Mouse (Mus musculus): ENCODE results near the gene Rbfox1. TPM values are rescaled to one million over a fixed set of nuclear protein-coding genes. Genes with fewer than 3 reads are reported as not detected.

The Rbfox1 gene
- polyA plus RNA-seq, 1 experiment from 2014 or later = 4.6 TPM

DNA sequence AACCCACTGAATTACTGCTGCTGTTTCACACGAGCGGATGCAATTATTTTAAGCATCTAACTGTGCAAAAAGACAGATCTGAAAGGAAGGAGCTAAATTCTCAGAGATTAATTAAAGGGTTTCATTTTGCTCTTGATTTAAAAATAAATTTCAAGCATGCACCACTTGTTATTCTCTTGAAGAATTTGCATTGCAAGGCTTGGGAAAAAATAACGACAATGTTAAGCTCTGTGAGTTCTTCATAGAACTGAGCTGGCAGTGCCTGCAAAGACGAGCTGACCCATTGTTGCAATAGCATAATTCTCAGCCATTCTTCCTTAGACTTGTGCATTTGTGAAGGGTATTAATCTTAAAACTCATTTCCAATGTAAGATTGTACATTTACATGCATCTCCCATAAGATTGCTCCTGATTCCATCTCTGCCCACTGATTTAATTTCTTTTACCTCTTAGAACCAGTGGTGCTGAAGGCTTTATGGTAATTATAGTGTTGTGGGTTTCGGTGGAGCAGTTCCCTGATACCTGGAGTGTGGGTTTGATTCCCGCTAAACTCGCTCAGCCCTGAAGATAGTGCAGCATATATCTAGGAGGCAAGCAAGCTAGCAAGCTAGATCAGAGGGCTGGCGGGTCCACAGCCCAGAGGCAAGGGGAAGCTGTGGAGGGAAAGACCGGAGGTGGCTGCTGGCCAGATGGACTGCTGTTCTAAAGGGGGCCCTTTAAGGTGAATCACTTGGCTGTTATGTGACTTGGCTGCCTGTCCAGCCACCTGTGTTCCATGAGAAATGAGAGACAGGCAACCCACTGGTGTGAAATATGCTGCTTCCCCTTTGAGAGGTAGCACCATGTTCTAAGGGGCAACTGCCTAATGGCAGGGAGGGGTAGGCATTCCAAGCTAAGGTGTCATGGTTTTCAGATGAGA, 647.2 kb downstream of the Rbfox1 start:
- H3K27me3 ChIP-seq (ENCODE audit: control insufficient read depth, insufficient read depth, low read length) = no peaks in the 10 kb centered on the region
- no peaks in the 10 kb centered on the region for H3K36me3 ChIP-seq (ENCODE audit: control insufficient read depth, insufficient read depth, low read length)
- H3K4me1 ChIP-seq (replicated peaks; ENCODE audit: control insufficient read depth, insufficient read depth, low read length) = no peaks in the 10 kb centered on the region; the same call in 1 of the 2 replicates
- no peak overlapping the region for H3K4me3 ChIP-seq (ENCODE audit: low read depth, low read length)
- 63% methylated on average over 9 of the region's 9 CpGs for WGBS
- H3K27ac ChIP-seq (ENCODE audit: low read depth, low read length) = no peak overlapping the region
- H3K4me2 ChIP-seq (ENCODE audit: low read depth, low read length, severe bottlenecking) = no peak overlapping the region
- ATAC-seq (replicated peaks; ENCODE audit: low FRiP score) (no peak), DNase-seq (ENCODE audit: low spot score) (no peak)
- H3K9ac ChIP-seq (ENCODE audit: low read length) = no peak overlapping the region
- no peaks in the 10 kb centered on the region for H3K9me3 ChIP-seq (ENCODE audit: control insufficient read depth, low read length)

DNA sequence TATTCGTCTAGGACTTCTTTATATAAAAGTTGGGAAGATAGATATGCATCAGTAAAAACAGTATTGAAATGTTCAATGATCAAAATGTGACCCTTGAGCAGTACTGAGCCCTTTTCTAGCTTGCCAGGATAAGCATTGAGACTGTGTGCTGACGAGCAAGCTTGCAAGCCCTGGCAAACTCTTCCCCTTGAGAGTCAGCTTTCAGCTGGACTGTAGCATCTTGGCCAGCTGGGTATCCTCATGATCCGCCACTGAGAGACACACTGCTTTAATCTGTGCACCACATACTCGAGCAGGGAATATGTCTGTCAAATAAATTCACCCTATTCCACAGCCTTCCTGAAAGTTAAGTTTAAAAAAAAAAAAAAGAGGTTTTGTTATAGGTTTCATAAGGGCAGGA, 670.6 kb downstream of the Rbfox1 start:
- 61% methylated on average over 4 of the region's 4 CpGs for WGBS

DNA sequence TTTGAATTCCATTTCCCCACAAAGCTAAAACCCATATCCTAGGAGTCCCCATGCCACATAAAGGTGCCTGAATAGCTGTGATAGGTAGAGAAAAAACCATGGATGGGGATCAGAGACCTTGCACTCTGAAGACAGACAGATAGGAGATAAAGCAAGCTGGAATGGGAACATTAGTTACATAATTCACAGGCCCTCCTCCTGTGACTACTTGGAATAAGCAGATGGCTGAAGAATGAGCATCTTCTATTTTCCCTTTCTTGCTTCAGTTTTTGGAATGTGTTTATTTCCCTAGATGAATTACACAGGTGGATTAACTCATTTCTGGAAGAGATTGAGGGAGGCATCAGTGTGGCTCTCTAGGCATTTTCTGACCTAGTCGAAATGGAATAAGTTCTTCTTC, 672.6 kb downstream of the Rbfox1 start:
- Histone ChIP-seq H3K4me3 (ENCODE audit: low read depth, low read length) (no peak overlapping the region), H3K9me3 (ENCODE audit: control insufficient read depth, low read length) (no peaks in the 10 kb centered on the region), H3K27ac (ENCODE audit: low read depth, low read length) (no peak overlapping the region), H3K27me3 (ENCODE audit: control insufficient read depth, insufficient read depth, low read length) (no peaks in the 10 kb centered on the region), H3K36me3 (ENCODE audit: control insufficient read depth, insufficient read depth, low read length) (no peaks in the 10 kb centered on the region), H3K4me1 (replicated peaks; ENCODE audit: control insufficient read depth, insufficient read depth, low read length) (no peaks in the 10 kb centered on the region), H3K9ac (ENCODE audit: low read length) (no peak overlapping the region), H3K4me2 (ENCODE audit: low read depth, low read length, severe bottlenecking) (no peak overlapping the region)
- ATAC-seq (replicated peaks; ENCODE audit: low FRiP score) (no peak), DNase-seq (ENCODE audit: low spot score) (no peak)
- 87% methylated on average over 1 of the region's 1 CpGs for WGBS

More for the DNA sequence above, 670.6 kb downstream of the Rbfox1 start:
- Histone ChIP-seq H3K27me3 (ENCODE audit: control insufficient read depth, insufficient read depth, low read length) (no peaks in the 10 kb centered on the region), H3K9me3 (ENCODE audit: control insufficient read depth, low read length) (no peaks in the 10 kb centered on the region), H3K4me2 (ENCODE audit: low read depth, low read length, severe bottlenecking) (no peak overlapping the region), H3K9ac (ENCODE audit: low read length) (no peak overlapping the region), H3K36me3 (ENCODE audit: control insufficient read depth, insufficient read depth, low read length) (no peaks in the 10 kb centered on the region), H3K4me1 (replicated peaks; ENCODE audit: control insufficient read depth, insufficient read depth, low read length) (no peaks in the 10 kb centered on the region), H3K4me3 (ENCODE audit: low read depth, low read length) (no peak overlapping the region), H3K27ac (ENCODE audit: low read depth, low read length) (no peak overlapping the region)
- ATAC-seq (replicated peaks; ENCODE audit: low FRiP score) (no peak), DNase-seq (ENCODE audit: low spot score) (no peak)

DNA sequence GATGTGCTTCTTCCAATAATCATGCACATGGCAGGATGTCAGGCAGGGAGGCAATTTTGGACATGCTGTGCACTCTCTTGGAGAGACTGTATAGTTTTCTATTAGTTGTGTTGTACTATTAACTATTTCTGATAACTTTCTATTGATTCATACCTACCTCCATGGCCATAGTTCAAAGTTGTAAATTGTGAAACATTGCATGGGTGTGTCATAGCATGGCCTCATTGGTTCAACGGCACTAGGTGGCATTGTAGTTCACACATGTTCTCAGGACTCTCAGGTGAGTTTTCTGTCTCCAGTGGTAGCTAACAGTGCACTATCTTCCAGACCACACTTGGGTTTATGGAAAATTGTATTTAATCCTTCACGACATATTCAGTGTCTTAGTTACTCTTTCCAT, 699.5 kb downstream of the Rbfox1 start:
- no peak for ATAC-seq (replicated peaks; ENCODE audit: low FRiP score)
- no peaks in the 10 kb centered on the region for H3K4me1 ChIP-seq (replicated peaks; ENCODE audit: control insufficient read depth, insufficient read depth, low read length)
- H3K36me3 ChIP-seq (ENCODE audit: control insufficient read depth, insufficient read depth, low read length) = no peaks in the 10 kb centered on the region
- no peaks in the 10 kb centered on the region for H3K27me3 ChIP-seq (ENCODE audit: control insufficient read depth, insufficient read depth, low read length)
- H3K9ac ChIP-seq (ENCODE audit: low read length) = no peak overlapping the region
- no peak for DNase-seq (ENCODE audit: low spot score)
- no peak overlapping the region for H3K27ac ChIP-seq (ENCODE audit: low read depth, low read length)
- no peak overlapping the region for H3K4me2 ChIP-seq (ENCODE audit: low read depth, low read length, severe bottlenecking)
- 93% methylated on average over 2 of the region's 2 CpGs for WGBS
- no peaks in the 10 kb centered on the region for H3K9me3 ChIP-seq (ENCODE audit: control insufficient read depth, low read length)
- no peak overlapping the region for H3K4me3 ChIP-seq (ENCODE audit: low read depth, low read length)

DNA sequence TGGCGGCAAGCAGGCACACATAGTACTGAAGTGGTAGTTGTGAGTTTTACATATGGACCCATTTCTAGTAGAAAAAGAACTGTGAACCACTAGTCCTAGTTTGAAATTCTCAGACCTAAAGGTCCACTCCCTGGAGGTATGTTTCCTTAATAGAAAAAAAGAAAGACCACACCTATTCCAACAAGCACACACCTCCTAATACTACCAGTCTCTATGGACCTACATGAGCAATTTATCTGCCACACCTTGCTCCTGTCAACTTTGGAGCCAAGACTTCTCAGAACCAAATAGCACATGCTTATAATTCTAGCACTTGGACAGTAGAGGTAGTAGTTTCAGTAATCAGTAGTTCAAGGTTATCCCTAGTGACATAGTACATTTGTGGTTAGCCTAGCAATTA, 700.0 kb downstream of the Rbfox1 start:
- H3K4me2 ChIP-seq (ENCODE audit: low read depth, low read length, severe bottlenecking) = no peak overlapping the region
- H3K9ac ChIP-seq (ENCODE audit: low read length) = no peak overlapping the region
- no peaks in the 10 kb centered on the region for H3K36me3 ChIP-seq (ENCODE audit: control insufficient read depth, insufficient read depth, low read length)
- no peaks in the 10 kb centered on the region for H3K9me3 ChIP-seq (ENCODE audit: control insufficient read depth, low read length)
- no peak for ATAC-seq (replicated peaks; ENCODE audit: low FRiP score)
- no peak overlapping the region for H3K4me3 ChIP-seq (ENCODE audit: low read depth, low read length)
- H3K27ac ChIP-seq (ENCODE audit: low read depth, low read length) = no peak overlapping the region
- no peak for DNase-seq (ENCODE audit: low spot score)
- H3K4me1 ChIP-seq (replicated peaks; ENCODE audit: control insufficient read depth, insufficient read depth, low read length) = no peaks in the 10 kb centered on the region
- 100% methylated on average over 1 of the region's 1 CpGs for WGBS
- H3K27me3 ChIP-seq (ENCODE audit: control insufficient read depth, insufficient read depth, low read length) = no peaks in the 10 kb centered on the region

DNA sequence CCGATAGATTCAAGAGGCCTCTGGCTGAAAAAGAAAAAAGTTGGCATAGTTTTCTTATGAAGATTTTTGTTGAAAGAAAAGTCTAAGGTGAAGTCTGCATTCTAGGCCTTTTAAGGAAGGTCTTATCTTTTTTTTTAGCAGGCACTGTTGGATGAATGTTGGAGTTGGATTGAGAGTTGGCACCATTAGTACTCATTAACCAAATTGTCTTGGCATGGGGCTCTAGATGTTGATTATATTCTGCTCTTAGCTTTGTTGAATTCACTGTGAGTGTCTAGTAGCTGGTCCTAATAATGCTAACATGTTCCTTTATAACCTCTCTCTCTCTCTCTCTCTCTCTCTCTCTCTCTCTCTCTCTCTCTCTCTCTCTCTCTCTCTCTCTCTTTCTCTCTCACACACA, 731.4 kb downstream of the Rbfox1 start:
- Histone ChIP-seq H3K4me1 (replicated peaks; ENCODE audit: control insufficient read depth, insufficient read depth, low read length) (no peaks in the 10 kb centered on the region), H3K9me3 (ENCODE audit: control insufficient read depth, low read length) (no peaks in the 10 kb centered on the region), H3K4me3 (ENCODE audit: low read depth, low read length) (no peak overlapping the region), H3K4me2 (ENCODE audit: low read depth, low read length, severe bottlenecking) (no peak overlapping the region), H3K27me3 (ENCODE audit: control insufficient read depth, insufficient read depth, low read length) (no peaks in the 10 kb centered on the region), H3K27ac (ENCODE audit: low read depth, low read length) (no peak overlapping the region), H3K36me3 (ENCODE audit: control insufficient read depth, insufficient read depth, low read length) (no peaks in the 10 kb centered on the region), H3K9ac (ENCODE audit: low read length) (no peak overlapping the region)
- no peak for ATAC-seq (replicated peaks; ENCODE audit: low FRiP score)
- no peak for DNase-seq (ENCODE audit: low spot score)
- 94% methylated on average over 1 of the region's 1 CpGs for WGBS

DNA sequence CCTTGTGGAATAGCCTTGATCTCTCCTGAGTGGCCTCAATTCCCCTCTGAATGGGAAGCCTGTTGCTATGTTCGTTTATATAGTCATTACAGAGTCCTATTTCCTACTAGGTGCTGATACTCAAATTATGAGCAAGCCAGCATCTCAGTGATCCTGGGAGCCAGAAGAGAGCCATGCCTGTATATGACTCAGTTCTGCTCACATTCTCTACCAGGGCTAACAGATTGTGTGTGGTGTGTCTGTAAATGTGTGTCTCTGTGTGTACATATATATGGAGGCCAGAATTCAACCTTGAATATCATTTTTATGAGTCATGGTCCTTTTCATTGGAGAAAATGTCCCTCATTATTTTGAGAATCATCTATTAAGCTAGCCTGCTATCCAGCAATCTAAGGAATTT, 755.2 kb downstream of the Rbfox1 start:
- H3K9ac ChIP-seq (ENCODE audit: low read length) = no peak overlapping the region
- ATAC-seq (replicated peaks; ENCODE audit: low FRiP score) = no peak
- H3K4me2 ChIP-seq (ENCODE audit: low read depth, low read length, severe bottlenecking) = no peak overlapping the region
- no peaks in the 10 kb centered on the region for H3K27me3 ChIP-seq (ENCODE audit: control insufficient read depth, insufficient read depth, low read length)
- H3K27ac ChIP-seq (ENCODE audit: low read depth, low read length) = no peak overlapping the region
- no peaks in the 10 kb centered on the region for H3K36me3 ChIP-seq (ENCODE audit: control insufficient read depth, insufficient read depth, low read length)
- 52% methylated on average over 1 of the region's 1 CpGs for WGBS
- no peak overlapping the region for H3K4me3 ChIP-seq (ENCODE audit: low read depth, low read length)
- no peak for DNase-seq (ENCODE audit: low spot score)
- H3K4me1 ChIP-seq (replicated peaks; ENCODE audit: control insufficient read depth, insufficient read depth, low read length) = no peaks in the 10 kb centered on the region
- H3K9me3 ChIP-seq (ENCODE audit: control insufficient read depth, low read length) = no peaks in the 10 kb centered on the region

DNA sequence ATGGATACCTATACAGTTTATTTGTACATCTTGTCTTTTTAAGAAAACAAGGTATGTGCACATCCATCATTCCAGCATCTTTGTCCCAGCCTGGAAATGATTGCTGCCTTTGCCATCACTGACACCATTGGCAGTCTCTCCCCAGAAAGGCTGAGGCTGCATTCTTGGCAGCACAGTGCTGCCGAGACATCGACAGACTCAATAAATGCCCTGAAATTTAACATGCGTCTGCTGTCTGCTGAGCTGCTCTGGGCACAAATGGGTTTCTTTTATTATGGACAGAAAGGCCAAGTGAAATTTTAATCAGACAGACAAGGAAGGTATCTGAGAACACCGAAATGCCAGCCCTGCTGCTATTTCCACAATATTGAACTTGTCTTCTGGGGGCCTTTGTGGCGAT, 761.8 kb downstream of the Rbfox1 start:
- no peak overlapping the region for H3K9ac ChIP-seq (ENCODE audit: low read length)
- no peak overlapping the region for H3K4me3 ChIP-seq (ENCODE audit: low read depth, low read length)
- H3K4me2 ChIP-seq (ENCODE audit: low read depth, low read length, severe bottlenecking) = no peak overlapping the region
- WGBS = 78% methylated on average over 5 of the region's 5 CpGs
- H3K9me3 ChIP-seq (ENCODE audit: control insufficient read depth, low read length) = no peaks in the 10 kb centered on the region
- no peak for DNase-seq (ENCODE audit: low spot score)
- H3K27ac ChIP-seq (ENCODE audit: low read depth, low read length) = no peak overlapping the region
- H3K36me3 ChIP-seq (ENCODE audit: control insufficient read depth, insufficient read depth, low read length) = no peaks in the 10 kb centered on the region
- H3K4me1 ChIP-seq (replicated peaks; ENCODE audit: control insufficient read depth, insufficient read depth, low read length) = no peaks in the 10 kb centered on the region
- H3K27me3 ChIP-seq (ENCODE audit: control insufficient read depth, insufficient read depth, low read length) = no peaks in the 10 kb centered on the region
- no peak for ATAC-seq (replicated peaks; ENCODE audit: low FRiP score)

DNA sequence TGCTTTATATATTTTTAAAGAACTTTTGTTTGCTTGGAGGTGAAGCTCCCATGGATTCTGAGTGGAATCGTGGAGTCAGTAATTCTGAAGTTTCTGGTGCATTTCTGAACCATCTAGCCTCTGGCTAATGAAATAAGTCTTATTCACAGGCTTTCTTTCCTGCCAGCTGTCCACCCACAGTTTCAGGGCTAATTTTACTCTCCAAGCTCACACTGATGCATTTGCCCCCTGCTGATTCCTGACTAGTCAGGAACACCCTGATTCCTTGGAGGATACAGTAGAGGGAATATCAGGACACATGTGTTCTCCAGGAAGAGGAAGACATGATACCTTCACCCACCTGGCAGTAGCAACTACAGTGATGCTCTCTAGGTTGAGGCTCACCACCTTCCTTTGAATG, 763.6 kb downstream of the Rbfox1 start:
- ATAC-seq (replicated peaks; ENCODE audit: low FRiP score) (no peak), DNase-seq (ENCODE audit: low spot score) (no peak)
- Histone ChIP-seq H3K4me2 (ENCODE audit: low read depth, low read length, severe bottlenecking) (no peak overlapping the region), H3K36me3 (ENCODE audit: control insufficient read depth, insufficient read depth, low read length) (no peaks in the 10 kb centered on the region), H3K27ac (ENCODE audit: low read depth, low read length) (no peak overlapping the region), H3K27me3 (ENCODE audit: control insufficient read depth, insufficient read depth, low read length) (no peaks in the 10 kb centered on the region), H3K9ac (ENCODE audit: low read length) (no peak overlapping the region), H3K4me3 (ENCODE audit: low read depth, low read length) (no peak overlapping the region), H3K4me1 (replicated peaks; ENCODE audit: control insufficient read depth, insufficient read depth, low read length) (no peaks in the 10 kb centered on the region), H3K9me3 (ENCODE audit: control insufficient read depth, low read length) (no peaks in the 10 kb centered on the region)
- 86% methylated on average over 1 of the region's 1 CpGs for WGBS

Measured in forebrain, embryonic 11.5 days (tissue).